Mouse (Mus musculus) layer of hippocampus, adult 9-11 months (tissue): ENCODE results near the gene Bfar.
A peak's percentile ranks its signal among the peaks of the same experiment; 100 is the strongest.
"Not testable (repeated sequence)": the region's sequence is repeated elsewhere in the genome, so short reads cannot be mapped to it uniquely, and the experiment has no call there.

Experiments used
- DNase-seq: peaks from one replicate; pipeline ENCODE4 v3.0.0; 2022

Gene Bfar

DNA sequence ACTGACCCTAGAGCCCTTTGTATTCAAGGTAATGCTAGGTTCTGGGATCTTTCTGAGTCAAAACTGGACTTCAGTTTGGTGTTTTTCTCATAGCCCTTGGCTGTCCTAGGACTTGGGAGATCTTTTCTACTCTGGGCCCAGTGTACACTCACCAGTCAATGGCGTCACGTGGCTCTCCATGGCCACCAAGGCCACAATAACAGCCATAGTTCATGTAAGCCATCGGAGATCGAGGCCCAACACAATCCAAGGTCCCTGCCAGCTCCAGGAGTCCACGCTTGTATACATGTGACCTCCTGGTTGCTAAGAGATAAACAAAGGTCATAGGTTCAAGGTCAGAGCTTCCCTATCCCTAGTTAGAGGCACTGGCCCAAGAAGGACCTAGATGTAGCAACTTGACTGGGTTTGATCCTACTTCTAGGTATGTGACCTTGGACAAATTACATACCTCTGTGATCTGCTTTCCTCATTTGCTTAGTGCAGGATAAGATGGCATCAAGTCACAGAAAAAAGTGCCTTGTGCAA is 56.2 kb downstream of the Bfar start:
- no peak for DNase-seq

DNA sequence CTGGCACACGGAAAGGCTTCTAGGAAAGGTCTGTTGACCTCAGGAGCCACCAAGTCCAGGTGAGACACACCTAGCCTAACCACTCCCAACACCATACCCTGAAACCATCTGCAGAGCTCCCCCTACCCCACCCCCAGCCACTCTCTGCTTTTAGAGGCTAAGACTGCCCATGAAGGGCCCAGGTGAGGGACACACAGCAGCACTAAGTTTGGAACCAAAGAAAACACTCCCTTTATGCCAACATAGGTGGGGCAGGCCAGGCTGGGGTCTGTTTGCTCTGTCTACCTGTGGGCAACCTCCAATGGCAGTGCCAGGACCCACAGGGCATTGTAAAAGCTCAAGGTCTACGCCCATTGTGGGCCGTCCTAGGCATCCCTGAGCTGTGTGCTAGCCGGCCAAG is 57.8 kb downstream of the Bfar start:
- DNase-seq: no peak

DNA sequence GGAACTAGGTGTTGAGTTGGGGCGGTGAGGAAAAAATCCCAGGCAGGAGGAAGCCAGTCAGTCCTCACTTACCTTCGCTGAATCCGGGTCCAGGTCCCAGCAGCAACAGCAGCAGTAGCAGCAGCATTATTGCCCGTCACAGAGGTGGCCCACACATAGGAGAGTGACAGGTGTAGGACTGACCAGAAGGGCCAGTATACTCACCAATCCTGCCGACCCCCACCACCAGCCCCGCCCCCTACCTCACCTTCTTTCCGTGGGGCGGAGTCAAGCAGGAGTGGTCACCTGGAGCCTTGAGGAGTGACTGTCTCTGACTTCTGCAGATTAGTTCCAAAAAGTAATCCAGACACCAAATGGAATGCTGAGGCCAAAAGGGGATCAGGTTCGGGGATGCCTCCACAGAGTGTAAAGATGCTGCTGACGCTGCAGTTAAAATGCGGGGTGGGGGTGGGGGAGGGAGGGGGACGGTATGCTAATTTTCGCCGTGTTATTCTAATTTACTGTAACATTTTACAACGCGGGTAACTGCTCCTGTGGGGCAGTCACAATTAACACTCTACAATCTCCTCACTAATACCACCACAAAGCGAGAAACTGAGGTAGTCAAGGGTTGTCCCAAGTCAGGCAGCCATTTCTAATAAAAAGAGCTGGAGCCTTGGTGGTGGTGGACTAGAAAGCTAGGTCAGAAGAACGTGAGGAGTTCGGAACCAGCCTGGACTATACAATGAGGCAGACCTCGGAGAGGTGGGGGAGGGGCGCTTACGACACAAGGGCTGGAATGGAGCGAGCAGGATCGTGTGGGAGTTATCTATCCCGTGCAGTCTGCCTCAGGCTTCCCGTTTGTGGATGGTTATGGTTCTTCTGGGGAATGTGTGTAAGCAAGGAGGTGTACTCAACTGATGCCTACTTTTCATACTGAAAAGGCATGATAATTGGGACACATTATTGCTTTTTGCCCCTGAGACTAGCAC is 58.9 kb downstream of the Bfar start, which contains the start of gene Pla2g10:
Gene Pla2g10 (minus strand): TSS at position 699 of the 971 bp plus-strand sequence.
- no peak for DNase-seq

GRCm38 (mm10) chr16:13732786-13733185 is 61.1 kb downstream of the Bfar start:
- no peak for DNase-seq

DNA sequence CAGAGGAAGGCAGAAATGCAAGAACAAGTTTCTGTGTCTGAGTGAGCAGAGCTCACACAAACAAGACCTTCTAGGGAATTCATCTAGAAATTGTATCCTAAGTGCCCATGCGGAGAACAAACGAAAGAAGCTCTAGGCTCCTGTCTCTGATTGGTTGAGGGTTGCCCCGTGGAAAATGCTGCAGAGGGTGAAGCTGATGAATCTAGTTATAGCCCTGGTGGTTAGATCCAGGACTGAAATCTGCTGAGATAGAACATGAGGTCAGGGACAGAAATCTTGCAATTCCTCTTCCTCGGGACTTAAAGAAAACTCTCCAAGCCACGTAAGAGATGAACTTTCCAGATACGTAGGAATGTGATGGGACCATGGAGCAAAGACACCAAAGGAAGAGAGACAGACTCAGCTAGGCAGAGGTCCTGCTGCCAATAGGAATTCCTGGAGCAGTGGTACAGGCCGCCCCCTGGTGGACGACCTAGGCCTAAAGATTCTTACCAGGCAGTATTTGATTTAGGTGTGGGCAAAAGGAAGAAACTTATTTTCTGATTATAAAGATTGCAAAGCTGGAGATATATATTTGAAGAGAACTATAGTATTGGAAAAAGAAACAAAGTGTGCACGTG is 62.0 kb downstream of the Bfar start:
- peak; percentile 66 for DNase-seq

DNA sequence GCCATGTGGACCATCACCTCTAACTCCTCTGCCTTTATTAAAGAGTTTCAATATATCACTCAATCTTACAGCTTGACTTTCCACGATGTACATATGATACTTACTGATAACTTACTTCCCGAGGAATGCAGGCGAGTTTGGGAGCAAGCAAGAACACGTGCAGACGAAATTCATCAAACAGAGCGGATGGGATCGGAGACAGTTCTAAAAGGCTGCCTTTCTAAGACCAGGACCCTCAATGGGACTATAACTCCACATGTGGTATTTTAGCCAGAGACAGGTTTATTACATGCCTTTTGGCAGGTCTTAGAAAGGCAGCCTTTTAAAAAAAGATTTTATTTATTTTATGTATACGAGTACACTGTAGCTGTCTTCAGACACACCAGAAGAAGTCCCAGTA is 64.3 kb downstream of the Bfar start:
- DNase-seq: no peak

DNA sequence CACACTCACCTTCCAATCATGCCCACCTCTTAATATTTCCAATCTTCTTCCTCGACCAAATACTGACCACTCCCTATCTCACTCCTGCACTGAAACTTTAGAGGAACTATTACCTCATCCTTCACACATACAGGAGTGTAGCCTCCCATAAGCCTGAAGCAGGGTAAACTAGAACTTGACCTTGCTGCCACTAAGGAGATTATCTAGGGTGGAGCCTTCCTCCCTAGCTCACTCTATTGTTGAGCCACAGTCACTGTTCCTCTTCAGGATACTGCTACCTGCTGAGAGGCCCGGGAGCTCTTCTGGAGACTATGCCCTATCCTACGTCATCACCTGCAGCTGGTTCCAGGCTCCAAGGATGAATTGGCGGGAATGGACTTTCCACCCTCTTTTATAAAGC is 67.4 kb downstream of the Bfar start:
- DNase-seq: not testable (repeated sequence)

- DNase-seq: no peak
Observed at GRCm38 (mm10) chr16:13740844-13741243, 69.2 kb downstream of the Bfar start.

DNA sequence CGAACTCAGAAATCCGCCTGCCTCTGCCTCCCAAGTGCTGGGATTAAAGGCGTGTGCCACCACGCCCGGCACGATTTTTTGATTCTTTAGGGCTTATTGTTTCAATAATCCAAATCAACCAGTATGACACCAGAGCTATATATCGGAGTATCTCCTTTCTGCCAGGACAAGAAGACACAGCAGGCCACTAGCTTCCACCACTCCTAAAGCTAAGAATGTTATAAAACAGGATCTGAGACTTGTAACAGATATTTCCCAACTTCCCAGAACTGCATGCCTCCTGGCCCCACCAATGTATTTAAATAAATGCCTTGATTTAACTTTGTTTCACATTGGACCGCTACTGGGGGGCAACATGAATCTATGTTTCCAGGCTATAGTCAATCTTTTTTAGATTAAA is 76.0 kb downstream of the Bfar start:
- no peak for DNase-seq

- DNase-seq: no peak
Observed at GRCm38 (mm10) chr16:13748124-13748523, 76.5 kb downstream of the Bfar start.

DNA sequence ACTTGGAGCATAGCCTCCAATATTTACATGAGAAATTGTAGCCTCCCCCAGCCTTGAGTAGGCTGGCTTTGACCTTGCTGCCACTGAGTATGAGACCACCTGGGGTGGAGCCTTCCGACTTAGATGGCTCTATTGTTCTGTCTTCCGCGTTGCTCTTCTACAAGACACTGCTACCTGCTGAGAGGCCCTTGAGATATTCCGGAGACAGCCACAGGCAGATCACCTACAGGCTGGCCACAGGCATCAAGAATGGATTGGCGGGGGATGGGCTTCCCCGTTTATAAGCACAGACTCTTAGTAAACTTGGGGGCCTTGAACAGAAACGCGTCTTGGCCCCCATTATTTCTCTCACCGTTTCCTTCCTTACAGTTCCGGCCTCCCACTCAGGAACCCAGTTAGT is 77.2 kb downstream of the Bfar start:
- DNase-seq: not testable (repeated sequence)

GRCm38 (mm10) chr16:13749306-13749705 is 77.6 kb downstream of the Bfar start:
- no peak for DNase-seq

GRCm38 (mm10) chr16:13749981-13750380 is 78.3 kb downstream of the Bfar start:
- DNase-seq: no peak

DNA sequence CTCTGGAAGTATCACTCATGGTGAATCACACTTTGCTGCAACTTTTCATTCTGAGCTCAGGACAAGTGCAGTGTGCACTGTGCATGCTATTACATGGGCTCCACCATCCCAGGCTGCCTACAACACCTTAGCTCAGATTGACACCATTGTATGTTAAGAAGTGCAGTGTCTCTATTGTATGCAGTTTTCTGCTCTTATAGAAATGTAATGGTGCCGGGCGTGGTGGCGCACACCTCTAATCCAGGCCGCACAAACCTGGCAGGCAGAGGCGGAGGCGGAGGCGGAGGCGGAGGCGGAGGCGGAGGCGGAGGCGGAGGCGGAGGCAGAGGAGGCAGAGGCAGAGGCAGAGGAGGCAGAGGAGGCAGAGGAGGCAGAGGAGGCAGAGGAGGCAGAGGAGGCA is 79.0 kb downstream of the Bfar start:
- DNase-seq: no peak
